Mouse (Mus musculus) brown adipose tissue, adult 24 weeks (tissue): ENCODE data around the gene Olfr558. TPM values are rescaled to one million over a fixed set of nuclear protein-coding genes. Genes with fewer than 3 reads are reported as not detected.

Source experiments
- polyA plus RNA-seq: library from polyadenylated mRNA; stranded (reverse); fragments of >200 nt; gene quantifications from 2 replicates; pipeline ENCODE4 v1.2.4, GENCODE M21; 2012; ENCODE audit not compliant: missing spikeins, insufficient read depth, insufficient read length

The Olfr558 gene
- polyA plus RNA-seq, 1 experiment: 1.3 TPM

Other genes starting within 250 kb of the Olfr558 start
- gene Olfr543, start 220.5 kb upstream of the Olfr558 start, polyA plus RNA-seq: not detected in 2 replicates
- gene Olfr544, start 213.9 kb upstream of the Olfr558 start, polyA plus RNA-seq: not detected in 2 replicates
- not detected in 2 replicates for gene Olfr545, start 202.6 kb upstream of the Olfr558 start, polyA plus RNA-seq
- gene Olfr547, start 167.5 kb upstream of the Olfr558 start, polyA plus RNA-seq: not detected in 2 replicates
- not detected in 2 replicates for gene Olfr548-ps1, start 161.3 kb upstream of the Olfr558 start, polyA plus RNA-seq
- gene Olfr549, start 152.3 kb upstream of the Olfr558 start, polyA plus RNA-seq: not detected in 2 replicates
- gene Trim21, start 136.7 kb upstream of the Olfr558 start, polyA plus RNA-seq: 3.1 and 4.2 TPM in 2 replicates
- not detected in 2 replicates for gene Olfr550, start 130.8 kb upstream of the Olfr558 start, polyA plus RNA-seq
- not detected in 2 replicates for gene Olfr551, start 110.3 kb upstream of the Olfr558 start, polyA plus RNA-seq
- gene Olfr552, start 104.4 kb upstream of the Olfr558 start, polyA plus RNA-seq: not detected in 2 replicates
- gene Olfr553, start 84.0 kb upstream of the Olfr558 start, polyA plus RNA-seq: not detected in 2 replicates
- gene Olfr554, start 63.8 kb upstream of the Olfr558 start, polyA plus RNA-seq: not detected in 2 replicates
- not detected in 2 replicates for gene Olfr555, start 43.4 kb upstream of the Olfr558 start, polyA plus RNA-seq
- gene Olfr556, start 37.3 kb upstream of the Olfr558 start, polyA plus RNA-seq: not detected in 2 replicates
- 6.3 and 7.5 TPM in 2 replicates for gene Trim68, start 14.9 kb upstream of the Olfr558 start, polyA plus RNA-seq
- gene Olfr557, start 6.3 kb upstream of the Olfr558 start, polyA plus RNA-seq: not detected in 2 replicates
- gene Olfr33, start 16.9 kb downstream of the Olfr558 start, polyA plus RNA-seq: not detected in 2 replicates
- not detected in 2 replicates for gene Olfr559, start 25.3 kb downstream of the Olfr558 start, polyA plus RNA-seq
- not detected in 2 replicates for gene Olfr560, start 57.2 kb downstream of the Olfr558 start, polyA plus RNA-seq
- 1.3 TPM in 1 of 2 replicates, not detected in the other for gene Olfr78, start 57.3 kb downstream of the Olfr558 start, polyA plus RNA-seq
- gene Olfr561, start 69.0 kb downstream of the Olfr558 start, polyA plus RNA-seq: not detected in 2 replicates
- not detected in 2 replicates for gene Olfr564, start 101.3 kb downstream of the Olfr558 start, polyA plus RNA-seq
- gene Olfr566, start 156.6 kb downstream of the Olfr558 start, polyA plus RNA-seq: not detected in 2 replicates
- not detected in 2 replicates for gene Olfr568, start 174.9 kb downstream of the Olfr558 start, polyA plus RNA-seq
- not detected in 2 replicates for gene Olfr569, start 188.7 kb downstream of the Olfr558 start, polyA plus RNA-seq
- gene Olfr570, start 192.4 kb downstream of the Olfr558 start, polyA plus RNA-seq: not detected in 2 replicates
- gene Olfr571, start 215.3 kb downstream of the Olfr558 start, polyA plus RNA-seq: 0.28 TPM in 1 of 2 replicates, not detected in the other
- not detected in 2 replicates for gene Olfr572, start 222.2 kb downstream of the Olfr558 start, polyA plus RNA-seq
- not detected in 2 replicates for gene Olfr573-ps1, start 240.4 kb downstream of the Olfr558 start, polyA plus RNA-seq
- gene Olfr574, start 246.3 kb downstream of the Olfr558 start, polyA plus RNA-seq: not detected in 2 replicates